8 mouse cellular contexts compared by ENCODE assay signal in the genomic region with DNA sequence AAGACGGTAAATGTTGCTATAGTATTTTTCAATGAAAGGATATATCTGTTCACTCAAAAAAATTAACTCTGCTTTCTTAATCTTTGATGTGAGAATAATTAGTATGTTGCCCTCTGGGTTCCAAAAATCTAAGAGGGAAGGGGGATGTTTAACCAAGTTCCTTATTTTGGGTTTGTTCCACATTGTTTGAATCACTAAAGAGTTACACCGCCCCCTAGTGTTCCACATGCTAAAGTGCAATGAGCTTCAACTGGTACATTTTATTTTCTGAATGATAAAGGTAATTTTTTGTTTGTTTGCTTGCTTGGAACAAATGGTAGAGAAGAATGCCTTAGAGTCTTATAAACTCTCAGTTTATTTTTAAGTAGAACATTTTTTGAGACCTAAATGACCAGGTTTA. TPM values are rescaled to one million over a fixed set of nuclear protein-coding genes. Genes with fewer than 3 reads are reported as not detected.
DNase-seq lines count a peak whose midpoint lies in the region; ATAC-seq and TF ChIP-seq lines count a peak whose summit lies in the region.

No protein-coding gene starts in this region.

- no peaks in the 10 kb centered on the region for H3K9me3 ChIP-seq in heart, postnatal 0 days (replicated peaks; ENCODE audit: control insufficient read depth, low read length)
- H3K9me3 ChIP-seq in heart, embryonic 11.5 days (replicated peaks; ENCODE audit: control insufficient read depth, low read length): no peaks in the 10 kb centered on the region
- no peaks in the 10 kb centered on the region for H3K9me3 ChIP-seq in lung, embryonic 14.5 days (ENCODE audit: low read depth, low read length)

- TF ChIP-seq POLR2A in bone marrow, adult 2 months (IDR thresholded peaks at IDR 0.05; ENCODE audit: borderline replicate concordance, control insufficient read depth, low read depth, low read length): no peak

- no peak for ATAC-seq in heart, postnatal 0 days (ENCODE audit: insufficient read depth, low read depth)
- ATAC-seq in heart, embryonic 11.5 days (replicated peaks; ENCODE audit: insufficient number of reproducible peaks, low FRiP score, low TSS enrichment): no peak
- ATAC-seq in lung, embryonic 14.5 days (ENCODE audit: insufficient read depth): no peak
- peak; percentile 79 for ATAC-seq in megakaryocyte progenitor cell, adult 5-6 weeks (replicated peaks; ENCODE audit: poor library complexity)
- no peak for ATAC-seq in inflammation-experienced regulatory T-cells, adult 6 months

- WGBS in heart, postnatal 0 days: 48% methylated on average over 2 of the region's 2 CpGs
- 48% methylated on average over 2 of the region's 2 CpGs for WGBS in heart, embryonic 11.5 days (ENCODE audit: insufficient replicate concordance)
- WGBS in lung, embryonic 14.5 days: 47% methylated on average over 2 of the region's 2 CpGs
- 48% methylated on average over 2 of the region's 2 CpGs for WGBS in bone marrow, adult 2 months

- no peaks in the 10 kb centered on the region for H3K4me1 ChIP-seq in heart, postnatal 0 days (ENCODE audit: control insufficient read depth, insufficient read depth)
- H3K4me1 ChIP-seq in heart, embryonic 11.5 days (ENCODE audit: control insufficient read depth, insufficient read depth, low read length): no peaks in the 10 kb centered on the region
- H3K4me1 ChIP-seq in lung, embryonic 14.5 days (ENCODE audit: insufficient read depth): no peaks in the 10 kb centered on the region
- no peaks in the 10 kb centered on the region; the same call in 1 of the 2 replicates for H3K4me1 ChIP-seq in bone marrow, adult 2 months (ENCODE audit: control insufficient read depth, insufficient read depth, low read length)

- H3K4me2 ChIP-seq in heart, postnatal 0 days (ENCODE audit: low read depth, low read length): no peak overlapping the region
- H3K4me2 ChIP-seq in heart, embryonic 11.5 days: no peak overlapping the region
- H3K4me2 ChIP-seq in lung, embryonic 14.5 days: no peak overlapping the region

- peak; percentile 21 for DNase-seq in heart, postnatal 0 days (ENCODE audit: low spot score)
- DNase-seq in lung, embryonic 14.5 days: peak; percentile 76
- DNase-seq in lung, postnatal 25 days (ENCODE audit: low spot score): no peak
- no peak for DNase-seq in right cerebral cortex, postnatal 4 days

- peak; percentile 58 for TF ChIP-seq CTCF in heart, postnatal 0 days (IDR thresholded peaks at IDR 0.05; ENCODE audit: low read depth)
- TF ChIP-seq CTCF in lung, embryonic 14.5 days (IDR thresholded peaks at IDR 0.05; ENCODE audit: low read depth): peak; percentile 75
- 0 out of 2 replicates have a peak, but pooled peaks have one; percentile 4 for TF ChIP-seq CTCF in bone marrow, adult 2 months (IDR thresholded peaks at IDR 0.05; ENCODE audit: control insufficient read depth, insufficient read depth, low read length)

- H3K4me3 ChIP-seq in heart, postnatal 0 days (ENCODE audit: low read depth, low read length): no peak overlapping the region
- H3K4me3 ChIP-seq in heart, embryonic 11.5 days (ENCODE audit: low read depth, low read length): no peak overlapping the region
- H3K4me3 ChIP-seq in lung, embryonic 14.5 days (ENCODE audit: low read depth, low read length): no peak overlapping the region
- H3K4me3 ChIP-seq in bone marrow, adult 2 months (replicated peaks; ENCODE audit: control insufficient read depth, low read depth, low read length): no peak overlapping the region

- H3K27me3 ChIP-seq in heart, postnatal 0 days (ENCODE audit: control insufficient read depth, insufficient read depth, low read length): no peaks in the 10 kb centered on the region
- H3K27me3 ChIP-seq in heart, embryonic 11.5 days (ENCODE audit: control insufficient read depth, insufficient read depth, low read length): no peaks in the 10 kb centered on the region
- peaks cover 5% of the 10 kb centered on the region; the same call in 1 of the 2 replicates for H3K27me3 ChIP-seq in lung, embryonic 14.5 days (ENCODE audit: insufficient read depth, low read length)

- no peak for TF ChIP-seq EP300 in heart, postnatal 0 days (IDR thresholded peaks at IDR 0.05; ENCODE audit: low read depth)

- no peak overlapping the region for H3K27ac ChIP-seq in heart, postnatal 0 days (ENCODE audit: low read depth)
- no peak overlapping the region for H3K27ac ChIP-seq in heart, embryonic 11.5 days (ENCODE audit: low read depth, low read length)
- no peak overlapping the region for H3K27ac ChIP-seq in lung, embryonic 14.5 days (ENCODE audit: low read depth)
- no peak overlapping the region for H3K27ac ChIP-seq in bone marrow, adult 2 months (ENCODE audit: control insufficient read depth, insufficient read depth, low read depth, low read length, poor library complexity)

- no peak overlapping the region for H3K9ac ChIP-seq in heart, postnatal 0 days (replicated peaks; ENCODE audit: low read depth, low read length)
- no peak overlapping the region for H3K9ac ChIP-seq in heart, embryonic 11.5 days (ENCODE audit: low read depth, low read length)
- no peak overlapping the region for H3K9ac ChIP-seq in lung, embryonic 14.5 days

- no peaks in the 10 kb centered on the region for H3K36me3 ChIP-seq in heart, postnatal 0 days (replicated peaks; ENCODE audit: control insufficient read depth, insufficient read depth, low read length)
- no peaks in the 10 kb centered on the region for H3K36me3 ChIP-seq in heart, embryonic 11.5 days (ENCODE audit: control insufficient read depth, insufficient read depth, low read length)
- no peaks in the 10 kb centered on the region for H3K36me3 ChIP-seq in lung, embryonic 14.5 days (ENCODE audit: insufficient read depth)

RNA-seq across cellular contexts. Expression of a gene that starts 11.1 kb away (rescaled TPM):
- 41.1 and 58.4 TPM in 2 replicates for total RNA-seq in heart, postnatal 0 days (2014; rRNA removed; ENCODE audit: low replicate concordance)
- 74.3 and 92.1 TPM in 2 replicates for polyA plus RNA-seq in heart, postnatal 0 days (2015; fragmentation: Nextera tagmentation; extraction: Ambion mirVana)
- polyA plus RNA-seq in heart, embryonic 11.5 days (2014; fragmentation: Nextera tagmentation; extraction: Ambion mirVana): 68.8 and 73.5 TPM in 2 replicates
- 43.8 and 46.2 TPM in 2 replicates for polyA plus RNA-seq in lung, embryonic 14.5 days (2014; fragmentation: Nextera tagmentation; extraction: Ambion mirVana)
- 2.8 and 8.0 TPM in 2 replicates for polyA plus RNA-seq in bone marrow, adult 2 months (2011; ENCODE audit: insufficient read depth, insufficient read length, low replicate concordance, missing spikeins)
- 3.3 and 5.6 TPM in 2 replicates for total RNA-seq in megakaryocyte progenitor cell, adult 5-6 weeks (2015)
- 5.0 and 7.4 TPM in 2 replicates for total RNA-seq in megakaryocyte progenitor cell, adult 5-6 weeks (2017)
- polyA plus RNA-seq in inflammation-experienced regulatory T-cells, adult 6 months (2017; shearing (Covaris generic)): under 1 TPM in 1 of 3 experiments, not detected in 2; 0.18 TPM

Comparison
In these comparisons a context has a peak if more than half of its experiments do, and no peak if none do; other contexts are left out.
1. DNase-seq: peak in heart, postnatal 0 days (single experiment) and lung, embryonic 14.5 days (single experiment); none in lung, postnatal 25 days (single experiment) and right cerebral cortex, postnatal 4 days (single experiment).
2. CTCF ChIP-seq: peak in every context shown above with its lines; median percentile 75 in lung, embryonic 14.5 days; 58 in heart, postnatal 0 days; 4 in bone marrow, adult 2 months.